Mouse (Mus musculus) embryonic facial prominence, embryonic 12.5 days (tissue): ENCODE measurements around the gene Insl5. TPM values are rescaled to one million over a fixed set of nuclear protein-coding genes. Genes with fewer than 3 reads are reported as not detected.

Experiments
- ATAC-seq: fragments of 200-750 bp; cut with Nextera tagmentation; 2 replicates; pipeline ENCODE4 v1.8.0; 2017; ENCODE audit not compliant: insufficient number of reproducible peaks, insufficient read depth, low FRiP score, low TSS enrichment
- H3K27ac ChIP-seq: fragments of 300-500 bp; sonication (generic); 2 replicates; pipeline ENCODE4 v1.5.1; 2016; ENCODE audit warnings: mild to moderate bottlenecking
- H3K27me3 ChIP-seq: fragments of 300-500 bp; sonication (generic); 2 replicates; pipeline ENCODE4 v1.6.1; 2016; ENCODE audit warnings: mild to moderate bottlenecking, moderate library complexity
- H3K36me3 ChIP-seq: fragments of 300-500 bp; sonication (generic); 2 replicates; pipeline ENCODE4 v1.6.1; 2016; ENCODE audit warnings: mild to moderate bottlenecking
- H3K4me1 ChIP-seq: fragments of 300-500 bp; sonication (generic); 2 replicates; pipeline ENCODE4 v1.6.1; 2016
- H3K4me2 ChIP-seq: fragments of 300-500 bp; sonication (generic); replicated peaks from 2 replicates; pipeline ENCODE4 v1.6.1; 2016; ENCODE audit warnings: mild to moderate bottlenecking, moderate library complexity
- H3K4me3 ChIP-seq: fragments of 300-500 bp; sonication (generic); 2 replicates; pipeline ENCODE4 v1.5.1; 2016; ENCODE audit warnings: mild to moderate bottlenecking
- H3K9ac ChIP-seq: fragments of 300-500 bp; sonication (generic); 2 replicates; pipeline ENCODE4 v1.6.1; 2016; ENCODE audit warnings: mild to moderate bottlenecking, moderate library complexity
- H3K9me3 ChIP-seq: fragments of 300-500 bp; sonication (generic); 2 replicates; pipeline ENCODE4 v1.6.1; 2016; ENCODE audit warnings: mild to moderate bottlenecking, moderate library complexity
- WGBS: fragments of 180-500 bp; shearing (Covaris S2); methylation state at CpG from one replicate; pipeline ENCODE4 v1.1.7; 2016; 5-methylcytosine and 5-hydroxymethylcytosine counted together
- polyA plus RNA-seq: library from polyadenylated mRNA; unstranded; fragments of >200 nt; fragmentation: Nextera tagmentation; extraction: Ambion mirVana; gene quantifications from 2 replicates; pipeline ENCODE4 v1.2.1, GENCODE M21; 2016

Insl5 gene
- polyA plus RNA-seq, 1 experiment from 2014 or later, result 0.24 TPM

DNA sequence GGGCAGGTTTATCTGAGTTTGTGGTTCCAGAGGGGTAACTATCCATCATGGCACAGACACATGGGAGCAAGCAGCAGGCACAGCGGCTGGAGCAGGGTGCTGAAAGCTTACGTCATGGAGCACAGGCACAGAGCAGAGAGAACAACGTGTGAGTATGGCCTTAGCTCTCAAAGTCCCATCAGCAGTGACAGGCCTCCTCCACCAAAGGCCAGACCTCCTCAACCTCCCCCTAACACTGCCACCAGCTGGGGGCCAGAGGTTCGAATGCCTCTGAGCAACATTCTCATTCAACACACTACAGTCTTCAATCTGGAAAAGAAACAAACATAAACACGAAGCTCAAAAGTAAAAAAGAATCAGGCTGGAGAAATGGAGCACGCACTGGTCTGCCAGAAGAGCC is 38.1 kb downstream of the Insl5 start:
- ATAC-seq, result no peak
- WGBS, result 69% methylated on average over 6 of the region's 6 CpGs
- no peaks in the 10 kb centered on the region for H3K36me3 ChIP-seq
- H3K27ac ChIP-seq, result no peak overlapping the region
- H3K4me3 ChIP-seq, result no peak overlapping the region
- no peak overlapping the region for H3K9ac ChIP-seq
- peaks cover 16% of the 10 kb centered on the region for H3K4me1 ChIP-seq
- H3K27me3 ChIP-seq, result no peaks in the 10 kb centered on the region
- no peaks in the 10 kb centered on the region for H3K9me3 ChIP-seq
- no peak overlapping the region for H3K4me2 ChIP-seq

DNA sequence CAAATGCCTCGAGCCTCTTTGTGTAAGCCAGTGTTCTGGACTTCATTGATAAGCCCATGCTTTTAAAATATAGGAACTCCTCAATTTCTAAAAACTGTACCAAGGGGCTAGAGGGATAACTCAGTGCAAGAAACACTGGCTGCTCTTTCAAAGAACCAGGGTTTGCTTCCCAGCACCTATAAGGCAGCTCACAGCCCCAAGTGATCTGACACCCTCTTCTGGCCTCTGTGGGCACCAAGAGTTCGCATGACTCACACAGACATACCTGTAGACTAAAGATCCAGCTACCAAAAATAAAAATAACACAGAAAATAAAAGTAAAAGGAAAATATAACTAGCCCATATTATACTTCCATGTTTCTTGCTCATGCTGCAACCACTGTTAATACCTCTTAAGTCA is 38.9 kb downstream of the Insl5 start:
- no peak for ATAC-seq
- Histone ChIP-seq H3K4me2 (no peak overlapping the region), H3K4me3 (no peak overlapping the region), H3K9me3 (no peaks in the 10 kb centered on the region), H3K9ac (no peak overlapping the region), H3K27me3 (no peaks in the 10 kb centered on the region), H3K4me1 (peaks cover 16% of the 10 kb centered on the region), H3K36me3 (no peaks in the 10 kb centered on the region), H3K27ac (no peak overlapping the region)
- 76% methylated on average over 2 of the region's 2 CpGs for WGBS

DNA sequence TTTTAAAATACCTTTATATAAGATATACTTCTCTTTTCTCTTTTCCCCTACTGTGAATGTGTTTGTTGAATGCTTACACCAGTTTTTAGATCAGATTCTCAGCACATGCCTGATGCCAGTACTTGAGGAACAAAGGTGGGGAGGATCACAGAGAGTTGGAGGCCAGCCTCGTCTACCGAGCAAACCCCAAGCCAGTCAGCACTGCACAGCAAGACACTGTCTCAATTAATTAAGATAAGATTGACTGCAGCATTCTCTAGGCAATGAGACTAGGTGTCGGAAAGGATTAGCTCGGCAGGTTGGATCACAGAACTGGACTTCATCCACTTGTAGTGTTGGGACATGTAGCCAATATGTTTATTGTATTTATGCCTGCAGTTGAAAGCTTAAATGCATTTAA is 39.3 kb downstream of the Insl5 start:
- peaks cover 16% of the 10 kb centered on the region for H3K4me1 ChIP-seq
- ATAC-seq, result no peak
- H3K4me3 ChIP-seq, result no peak overlapping the region
- H3K27me3 ChIP-seq, result no peaks in the 10 kb centered on the region
- H3K27ac ChIP-seq, result no peak overlapping the region
- no peaks in the 10 kb centered on the region for H3K9me3 ChIP-seq
- H3K9ac ChIP-seq, result no peak overlapping the region
- no peaks in the 10 kb centered on the region for H3K36me3 ChIP-seq
- no peak overlapping the region for H3K4me2 ChIP-seq
- 43% methylated on average over 4 of the region's 4 CpGs for WGBS

DNA sequence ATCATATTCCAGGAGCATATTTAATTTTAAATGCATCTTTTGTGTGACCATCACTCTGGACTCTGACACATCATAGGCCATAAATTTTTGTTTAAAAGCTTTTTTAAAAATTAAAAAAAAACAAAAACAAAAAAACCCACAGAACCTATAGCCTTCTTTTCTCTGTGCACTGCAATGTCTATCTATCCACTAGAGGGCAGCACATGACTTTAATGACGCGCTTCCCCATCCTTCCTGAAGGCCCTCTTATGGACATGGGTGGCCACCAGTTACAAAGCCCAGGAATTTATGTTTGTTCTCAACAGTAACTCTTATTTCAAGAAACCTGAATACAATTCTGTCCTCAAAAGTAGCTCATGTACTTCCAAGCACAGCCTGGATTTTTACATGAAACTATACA is 39.7 kb downstream of the Insl5 start:
- H3K27me3 ChIP-seq, result no peaks in the 10 kb centered on the region
- no peak overlapping the region for H3K27ac ChIP-seq
- no peak overlapping the region for H3K4me3 ChIP-seq
- 0% methylated on average over 2 of the region's 2 CpGs for WGBS
- no peak overlapping the region for H3K4me2 ChIP-seq
- no peak for ATAC-seq
- no peaks in the 10 kb centered on the region for H3K36me3 ChIP-seq
- peaks cover 14% of the 10 kb centered on the region for H3K4me1 ChIP-seq
- no peak overlapping the region for H3K9ac ChIP-seq
- H3K9me3 ChIP-seq, result no peaks in the 10 kb centered on the region

DNA sequence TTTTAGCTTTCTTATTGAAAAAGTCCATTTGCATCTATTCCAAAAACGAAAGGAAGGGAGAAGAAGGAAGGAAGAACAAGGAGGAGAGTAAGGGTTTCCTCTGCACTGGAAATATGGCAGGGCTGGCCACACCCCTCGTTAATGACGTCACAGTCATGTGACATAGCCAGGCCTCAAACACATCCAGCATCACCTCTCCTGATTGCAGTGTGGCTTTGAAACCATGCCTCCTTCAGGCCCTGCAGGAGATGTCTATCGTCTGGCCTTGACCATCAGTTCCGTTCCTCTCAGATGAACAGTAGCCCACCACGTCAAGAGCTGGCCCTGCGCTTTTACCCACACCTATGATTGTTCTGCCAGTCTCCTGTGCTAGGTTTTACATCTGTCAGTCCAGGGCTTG is 40.5 kb downstream of the Insl5 start:
- ATAC-seq, result no peak
- Histone ChIP-seq H3K27me3 (no peaks in the 10 kb centered on the region), H3K4me2 (no peak overlapping the region), H3K4me1 (peaks cover 6% of the 10 kb centered on the region), H3K9me3 (no peaks in the 10 kb centered on the region), H3K4me3 (no peak overlapping the region), H3K27ac (no peak overlapping the region), H3K36me3 (no peaks in the 10 kb centered on the region), H3K9ac (no peak overlapping the region)
- 71% methylated on average over 7 of the region's 7 CpGs for WGBS

DNA sequence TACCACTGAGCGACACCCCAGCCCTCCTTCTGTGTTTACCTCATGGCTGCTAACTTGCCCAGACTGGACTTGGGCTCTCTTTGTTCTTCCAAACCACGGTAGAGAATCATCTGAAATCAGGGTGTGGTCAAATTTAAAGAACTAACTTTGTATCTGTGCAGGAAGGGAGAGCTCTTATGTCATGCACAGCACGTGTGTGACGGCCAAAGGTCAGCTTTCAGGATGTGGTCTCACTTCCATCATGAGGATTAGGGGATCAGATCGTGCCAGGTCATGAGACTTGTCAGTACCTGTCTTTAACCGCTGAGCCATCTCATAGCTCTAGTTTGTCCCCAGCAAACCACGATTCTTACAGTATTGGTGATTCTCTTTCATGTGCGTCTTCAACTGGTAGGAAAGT is 44.9 kb downstream of the Insl5 start:
- Histone ChIP-seq H3K9me3 (no peaks in the 10 kb centered on the region), H3K27me3 (no peaks in the 10 kb centered on the region), H3K4me1 (peaks cover 8% of the 10 kb centered on the region; the same call in 1 of the 2 replicates), H3K4me3 (no peak overlapping the region), H3K9ac (no peak overlapping the region), H3K27ac (no peak overlapping the region), H3K4me2 (no peak overlapping the region), H3K36me3 (no peaks in the 10 kb centered on the region)
- no peak for ATAC-seq
- WGBS, result 78% methylated on average over 8 of the region's 8 CpGs

DNA sequence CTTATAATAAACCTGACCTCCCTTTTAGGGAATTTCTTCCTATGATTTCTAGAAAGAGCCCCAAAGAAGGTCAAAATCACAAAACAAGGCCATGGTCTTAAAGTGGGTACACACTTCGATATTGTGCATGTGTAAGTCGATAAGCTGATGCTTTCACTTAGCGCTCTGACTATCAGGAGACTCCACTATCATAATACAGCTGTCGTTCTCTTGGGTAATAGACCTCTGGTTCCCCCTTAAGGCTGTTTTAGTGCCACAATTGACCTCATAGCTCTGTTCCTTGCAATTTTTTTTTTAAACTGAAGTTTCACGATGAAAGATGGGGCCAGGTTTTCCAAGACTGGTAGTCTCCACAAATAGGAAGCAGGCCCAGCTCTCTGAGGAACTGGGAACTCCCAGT is 47.3 kb downstream of the Insl5 start:
- no peak for ATAC-seq
- Histone ChIP-seq H3K9me3 (no peaks in the 10 kb centered on the region), H3K4me1 (peaks cover 13% of the 10 kb centered on the region; the same call in 1 of the 2 replicates), H3K4me3 (no peak overlapping the region), H3K9ac (no peak overlapping the region), H3K4me2 (peak overlapping the region; percentile 74; the same call in 1 of the 2 replicates), H3K27me3 (no peaks in the 10 kb centered on the region), H3K36me3 (no peaks in the 10 kb centered on the region), H3K27ac (no peak overlapping the region)
- 50% methylated on average over 5 of the region's 5 CpGs for WGBS

DNA sequence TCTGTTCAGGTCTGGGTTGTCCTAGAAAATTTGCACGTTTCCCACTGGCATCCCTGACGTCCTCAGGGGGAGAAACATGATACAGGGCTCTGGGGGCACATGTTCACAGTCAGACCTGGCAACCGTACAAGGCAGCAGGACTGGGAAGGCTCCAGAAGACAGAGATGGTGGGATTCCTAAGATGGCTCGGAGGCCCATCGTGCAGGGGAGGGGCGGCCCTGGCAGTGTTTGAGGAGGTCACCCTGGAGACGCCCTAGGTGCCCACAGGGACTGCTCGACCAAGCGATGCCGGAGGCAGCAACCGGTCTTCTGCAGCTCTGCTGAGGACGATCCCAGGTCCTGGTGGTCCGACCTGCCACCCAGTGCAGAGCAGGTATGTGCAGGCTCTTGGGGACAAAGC is 48.2 kb downstream of the Insl5 start, which contains the start of gene Tctex1d1:
TSS of gene Tctex1d1 (plus strand) at position 167 of the 400 bp plus-strand sequence.
- H3K36me3 ChIP-seq, result no peaks in the 10 kb centered on the region
- ATAC-seq, result peak; percentile 62; the same call in 1 of the 2 replicates
- H3K4me3 ChIP-seq, result peak within 1 kb of the TSS; percentile 33
- H3K9me3 ChIP-seq, result no peaks in the 10 kb centered on the region
- no peak within 1 kb of the TSS for H3K27ac ChIP-seq
- peak within 1 kb of the TSS; percentile 15; the same call in 1 of the 2 replicates for H3K9ac ChIP-seq
- no peaks in the 10 kb centered on the region for H3K27me3 ChIP-seq
- H3K4me1 ChIP-seq, result peaks cover 13% of the 10 kb centered on the region; the same call in 1 of the 2 replicates
- WGBS, result under 1% methylated on average over 13 of the region's 13 CpGs
- H3K4me2 ChIP-seq, result peak within 1 kb of the TSS; percentile 74

DNA sequence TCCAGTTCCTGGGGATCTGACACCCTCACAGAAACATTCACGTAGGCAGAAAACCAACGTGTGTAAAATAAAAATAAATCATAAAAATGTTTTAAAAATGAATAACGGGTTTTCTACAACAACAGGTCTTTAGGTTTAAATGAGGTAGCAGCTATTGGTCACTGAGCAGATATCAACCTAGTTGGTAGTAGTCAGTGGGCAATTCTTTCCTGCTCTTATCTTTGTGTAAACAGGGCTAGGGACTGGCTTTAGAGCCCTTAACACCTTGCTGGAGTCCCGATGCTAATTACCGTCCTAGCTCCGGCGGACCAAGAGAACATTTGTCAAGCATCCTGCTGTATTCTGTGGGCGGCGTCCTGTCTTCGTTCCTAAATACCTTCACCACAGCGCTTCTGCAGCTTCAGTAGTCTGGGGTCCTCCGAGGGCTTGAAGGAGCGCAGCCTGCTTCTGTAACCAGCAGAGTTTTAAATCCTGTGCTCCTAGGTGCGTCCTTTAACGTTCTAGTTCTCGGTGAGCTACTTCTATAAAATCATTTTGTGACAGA is 48.8 kb downstream of the Insl5 start:
- Histone ChIP-seq H3K27ac (no peak overlapping the region), H3K9ac (no peak overlapping the region), H3K4me1 (peaks cover 13% of the 10 kb centered on the region; the same call in 1 of the 2 replicates), H3K36me3 (no peaks in the 10 kb centered on the region), H3K27me3 (no peaks in the 10 kb centered on the region), H3K9me3 (no peaks in the 10 kb centered on the region), H3K4me3 (peak overlapping the region; percentile 33), H3K4me2 (peak overlapping the region; percentile 74)
- ATAC-seq, result no peak
- 12% methylated on average over 16 of the region's 16 CpGs for whole genome bisulfite sequencing

DNA sequence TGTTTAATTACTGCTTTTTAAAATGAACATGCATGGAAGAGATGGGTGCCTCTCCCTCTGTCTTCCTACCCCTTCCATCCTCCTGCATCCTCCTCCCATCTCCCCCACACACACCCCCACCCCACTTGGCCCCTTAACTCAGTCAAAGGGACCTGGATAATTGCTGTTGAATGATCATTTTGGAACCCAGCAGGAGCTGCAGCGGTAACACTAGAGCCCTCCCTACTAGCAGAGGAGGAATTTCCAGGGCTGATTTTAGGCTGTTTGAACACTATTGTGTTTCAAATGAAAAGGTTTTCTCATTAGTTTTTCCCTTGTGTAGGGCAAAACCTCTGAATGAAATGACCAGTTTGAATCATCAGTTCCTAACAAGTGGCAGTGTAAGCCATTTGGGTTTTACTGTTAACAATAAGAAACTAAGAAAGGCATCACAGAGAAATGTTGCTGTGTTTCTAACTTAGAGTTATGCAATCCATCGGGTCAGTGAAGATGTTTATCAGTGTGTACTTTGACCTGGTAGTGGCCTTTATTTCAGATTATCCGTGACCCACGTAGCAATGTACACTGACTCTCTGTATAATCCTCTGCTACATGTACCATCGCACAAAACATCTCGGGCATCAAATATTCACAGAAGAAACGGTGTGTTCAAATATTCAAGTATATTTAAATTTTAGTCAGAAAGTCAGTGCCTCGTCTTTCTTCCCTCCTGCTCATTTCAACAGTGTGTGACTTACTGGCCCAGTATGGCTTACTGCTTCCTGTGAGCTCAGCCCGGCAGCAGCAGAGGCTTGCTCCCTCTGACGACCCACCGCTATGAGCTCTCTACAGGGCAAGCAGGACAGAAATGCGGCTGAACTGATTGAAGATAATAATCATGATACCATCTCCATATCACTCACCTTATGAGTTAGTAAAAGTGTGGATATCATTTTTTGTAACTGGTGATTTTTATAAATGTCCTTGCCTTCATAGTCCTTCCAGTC is 50.1 kb downstream of the Insl5 start:
- H3K27ac ChIP-seq, result no peak overlapping the region
- H3K27me3 ChIP-seq, result no peaks in the 10 kb centered on the region
- no peaks in the 10 kb centered on the region for H3K36me3 ChIP-seq
- H3K4me2 ChIP-seq, result no peak overlapping the region
- H3K4me1 ChIP-seq, result peaks cover 13% of the 10 kb centered on the region; the same call in 1 of the 2 replicates
- no peaks in the 10 kb centered on the region for H3K9me3 ChIP-seq
- no peak overlapping the region for H3K4me3 ChIP-seq
- ATAC-seq, result no peak
- H3K9ac ChIP-seq, result no peak overlapping the region
- WGBS, result 27% methylated on average over 12 of the region's 12 CpGs

DNA sequence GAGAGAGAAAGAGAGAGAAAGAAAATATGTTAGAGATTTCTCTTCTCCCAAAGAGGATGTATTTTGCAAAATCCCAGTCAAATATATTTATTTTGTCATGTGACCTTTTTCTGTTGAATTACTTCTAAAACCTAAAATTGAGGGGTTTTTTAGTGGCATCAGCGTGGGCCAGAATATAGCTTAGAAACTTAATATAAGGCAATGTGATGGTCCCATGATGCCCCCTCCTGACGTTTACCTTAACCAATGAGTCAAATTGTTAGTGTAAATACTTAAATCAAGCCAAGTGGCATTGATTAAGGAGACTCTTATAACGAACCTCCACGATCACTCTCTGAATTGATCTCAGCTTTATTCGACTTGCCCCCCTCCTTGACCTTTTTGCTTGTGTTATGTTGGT is 52.5 kb downstream of the Insl5 start:
- no peak overlapping the region for H3K9ac ChIP-seq
- H3K27me3 ChIP-seq, result no peaks in the 10 kb centered on the region
- no peak overlapping the region for H3K4me2 ChIP-seq
- 40% methylated on average over 5 of the region's 5 CpGs for WGBS
- H3K4me1 ChIP-seq, result peaks cover 13% of the 10 kb centered on the region; the same call in 1 of the 2 replicates
- no peak for ATAC-seq
- no peak overlapping the region for H3K27ac ChIP-seq
- no peaks in the 10 kb centered on the region for H3K9me3 ChIP-seq
- H3K36me3 ChIP-seq, result no peaks in the 10 kb centered on the region
- no peak overlapping the region for H3K4me3 ChIP-seq

DNA sequence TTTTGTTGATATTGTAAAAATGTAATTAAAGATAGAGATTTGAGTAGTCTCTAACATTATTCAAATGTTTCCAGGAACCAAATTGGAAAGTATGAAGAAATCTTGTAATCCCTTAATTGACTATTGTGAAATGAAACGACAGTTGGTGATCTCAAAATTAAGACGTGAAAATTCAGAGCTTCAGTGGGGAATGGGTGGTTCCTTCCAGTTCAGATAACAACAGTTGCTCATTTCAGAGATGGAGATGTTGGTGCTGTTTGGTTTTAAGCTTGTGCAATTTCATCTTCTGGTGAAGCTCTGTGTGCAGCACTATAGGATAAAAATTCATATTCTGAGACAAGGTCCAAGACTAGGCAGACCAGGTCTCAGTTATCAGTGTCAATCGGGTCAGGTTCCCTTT is 54.6 kb downstream of the Insl5 start:
- no peaks in the 10 kb centered on the region for H3K9me3 ChIP-seq
- ATAC-seq, result no peak

More for the DNA sequence above, 54.6 kb downstream of the Insl5 start:
- Histone ChIP-seq H3K9ac (no peak overlapping the region), H3K4me1 (peaks cover 4% of the 10 kb centered on the region; the same call in 1 of the 2 replicates), H3K4me2 (no peak overlapping the region), H3K36me3 (no peaks in the 10 kb centered on the region), H3K27ac (no peak overlapping the region), H3K4me3 (no peak overlapping the region), H3K27me3 (no peaks in the 10 kb centered on the region)
- WGBS, result 79% methylated on average over 3 of the region's 3 CpGs
